Mouse (Mus musculus): ENCODE measurements at regions not wholly inside any gene's neighbourhood (a gene's known extent, or its start where the extent isn't known, plus 50 kb on each side); places are given as distances from the start of the nearest gene placed in this dataset.

- no peak for TF ChIP-seq CTCF (IDR thresholded peaks at IDR 0.05; ENCODE audit: extremely low read depth, insufficient read length, insufficient replicate concordance, low read depth, low read length)
- no peak for TF ChIP-seq POLR2A (IDR thresholded peaks at IDR 0.05; ENCODE audit: low read depth, low read length)
These were observed 180.8 kb upstream of the Kbtbd8 start for GRCm38 (mm10) chr6:94936206-94936605.

Data from small intestine, adult 2 months (tissue).